Mouse (Mus musculus): ENCODE results near the gene Aplp2.

The Aplp2 gene

GRCm38 (mm10) chr9:31127876-31128465, 83.6 kb downstream of the Aplp2 start:
- no peak for DNase-seq (ENCODE audit: low read depth, low spot score)

GRCm38 (mm10) chr9:31126079-31126478, 85.5 kb downstream of the Aplp2 start:
- no peak for DNase-seq (ENCODE audit: low read depth, low spot score)

- DNase-seq (ENCODE audit: low read depth, low spot score), result no peak
These were observed 89.1 kb downstream of the Aplp2 start for GRCm38 (mm10) chr9:31122464-31123030.

GRCm38 (mm10) chr9:31120533-31120915, 91.1 kb downstream of the Aplp2 start:
- no peak for DNase-seq (ENCODE audit: low read depth, low spot score)

- DNase-seq (ENCODE audit: low read depth, low spot score), result no peak
These were observed 91.6 kb downstream of the Aplp2 start for GRCm38 (mm10) chr9:31119882-31120532.

- no peak for DNase-seq (ENCODE audit: low read depth, low spot score)
These were observed 92.2 kb downstream of the Aplp2 start for GRCm38 (mm10) chr9:31119405-31119804.

GRCm38 (mm10) chr9:31118520-31119298, 92.9 kb downstream of the Aplp2 start:
- DNase-seq (ENCODE audit: low read depth, low spot score), result no peak

GRCm38 (mm10) chr9:31117488-31117887, 94.1 kb downstream of the Aplp2 start:
- DNase-seq (ENCODE audit: low read depth, low spot score), result no peak

GRCm38 (mm10) chr9:31117088-31117487, 94.5 kb downstream of the Aplp2 start:
- DNase-seq (ENCODE audit: low read depth, low spot score), result no peak

- no peak for DNase-seq (ENCODE audit: low read depth, low spot score)
These were observed 96.0 kb downstream of the Aplp2 start for GRCm38 (mm10) chr9:31115586-31115985.

GRCm38 (mm10) chr9:31108464-31108863, 103.2 kb downstream of the Aplp2 start:
- DNase-seq (ENCODE audit: low read depth, low spot score), result no peak

All from c-Kit-negative CD71-positive TER-119-positive erythroid progenitor cells, embryonic 14.5 days (primary cell).